Mouse (Mus musculus) forebrain, embryonic 14.5 days (tissue): Measurements from ENCODE around the gene Elk3. TPM values are rescaled to one million over a fixed set of nuclear protein-coding genes. Genes with fewer than 3 reads are reported as not detected.
"Not testable (repeated sequence)": the region's sequence is repeated elsewhere in the genome, so short reads cannot be mapped to it uniquely, and the experiment has no call there.

Source experiments
- ATAC-seq: fragments of 200-750 bp; cut with Nextera tagmentation; 2 replicates; pipeline ENCODE4 v1.8.0; 2017; ENCODE audit warnings: mild to moderate bottlenecking, moderate library complexity
- DNase-seq: peaks from one replicate; pipeline ENCODE4 v3.0.0-alpha.2; 2015; ENCODE audit warnings: low spot score
- H3K27ac ChIP-seq: fragments of 300-500 bp; sonication (generic); 2 replicates; pipeline ENCODE4 v1.5.1; 2014; ENCODE audit warnings: low read depth, mild to moderate bottlenecking, control low read depth, low read length, moderate library complexity
- H3K27me3 ChIP-seq: fragments of 300-500 bp; sonication (generic); replicated peaks from 2 replicates; pipeline ENCODE4 v1.6.1; 2014; ENCODE audit warnings: low read length, control low read depth, mixed read lengths; ENCODE audit not compliant: control insufficient read depth, insufficient read depth
- H3K36me3 ChIP-seq: fragments of 300-500 bp; sonication (generic); 2 replicates; pipeline ENCODE4 v1.6.1; 2014; ENCODE audit warnings: low read length, control low read depth; ENCODE audit not compliant: control insufficient read depth, insufficient read depth
- H3K4me1 ChIP-seq: fragments of 300-500 bp; sonication (generic); 2 replicates; pipeline ENCODE4 v1.6.1; 2014; ENCODE audit warnings: antibody characterized with exemption, low read length, control low read depth; ENCODE audit not compliant: control insufficient read depth, insufficient read depth
- H3K4me2 ChIP-seq: fragments of 300-500 bp; sonication (generic); 2 replicates; pipeline ENCODE4 v1.6.1; 2014; ENCODE audit warnings: mild to moderate bottlenecking, control low read depth, low read length
- H3K4me3 ChIP-seq: fragments of 300-500 bp; sonication (generic); 2 replicates; pipeline ENCODE4 v1.5.1; 2014; ENCODE audit warnings: low read depth, low read length, control low read depth
- H3K9ac ChIP-seq: fragments of 300-500 bp; sonication (generic); 2 replicates; pipeline ENCODE4 v1.6.1; 2014; ENCODE audit warnings: mild to moderate bottlenecking, low read length, control low read depth, moderate library complexity
- H3K9me3 ChIP-seq: fragments of 300-500 bp; sonication (generic); replicated peaks from 2 replicates; pipeline ENCODE4 v1.6.1; 2016; ENCODE audit warnings: low read length, control low read depth, mixed read lengths; ENCODE audit not compliant: control insufficient read depth
- WGBS: fragments of 180-500 bp; shearing (Covaris S2); extraction: QIAGEN DNeasy Blood & Tissue Kit; methylation state at CpG from one replicate; pipeline ENCODE4 v1.1.7; 2014; 5-methylcytosine and 5-hydroxymethylcytosine counted together
- polyA plus RNA-seq: library from polyadenylated mRNA; unstranded; fragments of >200 nt; fragmentation: Nextera tagmentation; extraction: Ambion mirVana; gene quantifications from 2 replicates; pipeline ENCODE4 v1.2.1, GENCODE M21; 2014

Gene Elk3
- 7.0 and 11.0 TPM in 2 replicates for polyA plus RNA-seq

GRCm38 (mm10) chr10:93310721-93311411, at the start of gene Elk3:
TSS of gene Elk3 (minus strand) at chr10:93311135.
- Histone ChIP-seq H3K27ac (peak within 1 kb of the TSS; percentile 57; the same call in 1 of the 2 replicates), H3K9ac (peak within 1 kb of the TSS; percentile 81), H3K9me3 (0 out of 2 replicates have a peak, but pooled peaks cover 3% of the 10 kb centered on the region), H3K4me1 (peaks cover 8% of the 10 kb centered on the region; the same call in 1 of the 2 replicates), H3K36me3 (no peaks in the 10 kb centered on the region), H3K27me3 (peaks cover 6% of the 10 kb centered on the region; the same call in 1 of the 2 replicates), H3K4me2 (peak within 1 kb of the TSS; percentile 99), H3K4me3 (peak within 1 kb of the TSS; percentile 48)
- WGBS = under 1% methylated on average over 49 of the region's 53 CpGs
- peak; percentile 63 for DNase-seq
- ATAC-seq = peak; percentile 69

GRCm38 (mm10) chr10:93360623-93361022, 49.7 kb upstream of the Elk3 start:
- Histone ChIP-seq H3K36me3 (no peaks in the 10 kb centered on the region), H3K4me2 (no peak overlapping the region), H3K9me3 (no peaks in the 10 kb centered on the region), H3K4me1 (no peaks in the 10 kb centered on the region), H3K4me3 (no peak overlapping the region), H3K27me3 (no peaks in the 10 kb centered on the region), H3K27ac (no peak overlapping the region), H3K9ac (no peak overlapping the region)
- ATAC-seq (no peak), DNase-seq (no peak)
- WGBS = 60% methylated on average over 3 of the region's 3 CpGs

GRCm38 (mm10) chr10:93360190-93360589, 49.3 kb upstream of the Elk3 start:
- not testable (repeated sequence) for H3K9me3 ChIP-seq, H3K9ac ChIP-seq, H3K4me2 ChIP-seq, ATAC-seq, H3K27me3 ChIP-seq, H3K4me3 ChIP-seq, H3K4me1 ChIP-seq, H3K36me3 ChIP-seq, H3K27ac ChIP-seq, DNase-seq
- WGBS = 75% methylated on average over 4 of the region's 4 CpGs

GRCm38 (mm10) chr10:93359339-93359863, 48.5 kb upstream of the Elk3 start:
- no peak for DNase-seq
- H3K4me3 ChIP-seq = no peak overlapping the region
- ATAC-seq = no peak
- no peak overlapping the region for H3K9ac ChIP-seq
- H3K4me1 ChIP-seq = no peaks in the 10 kb centered on the region
- H3K4me2 ChIP-seq = no peak overlapping the region
- no peak overlapping the region for H3K27ac ChIP-seq
- no peaks in the 10 kb centered on the region for H3K9me3 ChIP-seq
- WGBS = 79% methylated on average over 7 of the region's 7 CpGs
- H3K27me3 ChIP-seq = no peaks in the 10 kb centered on the region
- H3K36me3 ChIP-seq = no peaks in the 10 kb centered on the region

GRCm38 (mm10) chr10:93358878-93359277, 47.9 kb upstream of the Elk3 start:
- Histone ChIP-seq H3K36me3 (no peaks in the 10 kb centered on the region), H3K4me3 (no peak overlapping the region), H3K9me3 (no peaks in the 10 kb centered on the region), H3K4me2 (no peak overlapping the region), H3K27me3 (no peaks in the 10 kb centered on the region), H3K9ac (no peak overlapping the region), H3K27ac (no peak overlapping the region), H3K4me1 (no peaks in the 10 kb centered on the region)
- DNase-seq (no peak), ATAC-seq (no peak)
- WGBS = 89% methylated on average over 4 of the region's 4 CpGs

GRCm38 (mm10) chr10:93357162-93357561, 46.2 kb upstream of the Elk3 start:
- no peak overlapping the region for H3K27ac ChIP-seq
- no peak overlapping the region for H3K9ac ChIP-seq
- no peak for DNase-seq
- no peaks in the 10 kb centered on the region for H3K4me1 ChIP-seq
- H3K27me3 ChIP-seq = no peaks in the 10 kb centered on the region
- no peak for ATAC-seq
- WGBS = 91% methylated on average over 5 of the region's 5 CpGs
- no peaks in the 10 kb centered on the region for H3K9me3 ChIP-seq
- H3K36me3 ChIP-seq = no peaks in the 10 kb centered on the region
- no peak overlapping the region for H3K4me2 ChIP-seq
- no peak overlapping the region for H3K4me3 ChIP-seq

- no peak overlapping the region for H3K9ac ChIP-seq
- H3K4me3 ChIP-seq = no peak overlapping the region
- 94% methylated on average over 9 of the region's 9 CpGs for WGBS
- no peaks in the 10 kb centered on the region for H3K4me1 ChIP-seq
- no peak overlapping the region for H3K4me2 ChIP-seq
- H3K27me3 ChIP-seq = no peaks in the 10 kb centered on the region
- no peaks in the 10 kb centered on the region for H3K9me3 ChIP-seq
- no peaks in the 10 kb centered on the region for H3K36me3 ChIP-seq
- ATAC-seq (no peak), DNase-seq (no peak)
- H3K27ac ChIP-seq = no peak overlapping the region
Measured at GRCm38 (mm10) chr10:93356122-93356521, 45.2 kb upstream of the Elk3 start.

- Histone ChIP-seq H3K4me2 (no peak overlapping the region), H3K36me3 (no peaks in the 10 kb centered on the region), H3K4me3 (no peak overlapping the region), H3K9me3 (no peaks in the 10 kb centered on the region), H3K27me3 (no peaks in the 10 kb centered on the region), H3K4me1 (no peaks in the 10 kb centered on the region), H3K27ac (no peak overlapping the region), H3K9ac (no peak overlapping the region)
- DNase-seq = no peak
- 52% methylated on average over 8 of the region's 8 CpGs for WGBS
- no peak for ATAC-seq
Measured at GRCm38 (mm10) chr10:93355276-93355927, 44.5 kb upstream of the Elk3 start.
